Mouse (Mus musculus): Measurements from ENCODE around the gene Cckar.

DNA sequence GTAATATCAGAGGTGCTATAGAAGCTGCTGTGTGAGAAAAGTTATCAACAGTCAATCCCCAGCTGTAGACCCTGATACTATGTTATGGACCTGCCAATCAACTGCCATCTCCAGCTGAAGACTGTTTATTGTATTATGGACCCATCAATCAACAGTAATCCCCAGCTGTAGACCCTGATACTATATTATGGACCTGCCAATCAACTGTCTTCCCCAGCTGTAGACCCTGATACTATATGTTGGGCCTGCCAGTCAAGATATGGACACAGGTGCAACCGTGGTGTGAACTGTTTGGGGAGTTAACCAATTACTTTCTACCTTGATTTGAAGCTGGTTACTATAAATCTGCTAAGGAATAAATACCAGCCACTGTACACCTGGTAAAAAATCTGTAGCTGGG, 23.1 kb downstream of the Cckar start:
- TF ChIP-seq EP300 (IDR thresholded peaks at IDR 0.05; ENCODE audit: insufficient read depth, low read depth, low read length) (no peak), POLR2A (IDR thresholded peaks at IDR 0.05; ENCODE audit: insufficient read depth, low read depth, low read length) (no peak), CTCF (IDR thresholded peaks at IDR 0.05) (no peak)
